Mouse (Mus musculus) neural tube, embryonic 11.5 days (tissue): ENCODE measurements around the gene Cnih2. TPM values are rescaled to one million over a fixed set of nuclear protein-coding genes. Genes with fewer than 3 reads are reported as not detected.

Source experiments
- ATAC-seq: fragments of 200-750 bp; cut with Nextera tagmentation; 2 replicates; pipeline ENCODE4 v1.8.0; 2017; ENCODE audit warnings: moderate number of reproducible peaks, mild to moderate bottlenecking, moderate TSS enrichment, moderate library complexity; ENCODE audit not compliant: insufficient read depth, low FRiP score, low TSS enrichment
- DNase-seq: peaks from one replicate; pipeline ENCODE4 v3.0.0-alpha.2; 2015; ENCODE audit warnings: low spot score
- H3K27ac ChIP-seq: fragments of 300-500 bp; sonication (generic); 2 replicates; pipeline ENCODE4 v1.5.1; 2014; ENCODE audit warnings: low read depth, mild to moderate bottlenecking, low read length
- H3K27me3 ChIP-seq: fragments of 300-500 bp; sonication (generic); 2 replicates; pipeline ENCODE4 v1.6.1; 2014; ENCODE audit warnings: mild to moderate bottlenecking, low read length, mixed read lengths; ENCODE audit not compliant: control insufficient read depth, insufficient read depth
- H3K36me3 ChIP-seq: fragments of 300-500 bp; sonication (generic); 2 replicates; pipeline ENCODE4 v1.6.1; 2014; ENCODE audit warnings: mild to moderate bottlenecking, low read length, moderate library complexity, mixed read lengths; ENCODE audit not compliant: control insufficient read depth, insufficient read depth
- H3K4me1 ChIP-seq: fragments of 300-500 bp; sonication (generic); 2 replicates; pipeline ENCODE4 v1.6.1; 2014; ENCODE audit warnings: low read length, mixed read lengths; ENCODE audit not compliant: control insufficient read depth, insufficient read depth
- H3K4me2 ChIP-seq: fragments of 300-500 bp; sonication (generic); 2 replicates; pipeline ENCODE4 v1.6.1; 2014; ENCODE audit warnings: low read depth, mild to moderate bottlenecking, moderate library complexity
- H3K4me3 ChIP-seq: fragments of 300-500 bp; sonication (generic); 2 replicates; pipeline ENCODE4 v1.5.1; 2014; ENCODE audit warnings: low read depth, low read length
- H3K9ac ChIP-seq: fragments of 300-500 bp; sonication (generic); 2 replicates; pipeline ENCODE4 v1.6.1; 2014; ENCODE audit warnings: mild to moderate bottlenecking, low read length
- H3K9me3 ChIP-seq: fragments of 300-500 bp; sonication (generic); 2 replicates; pipeline ENCODE4 v1.6.1; 2016; ENCODE audit warnings: low read length; ENCODE audit not compliant: control insufficient read depth
- WGBS: fragments of 180-500 bp; shearing (Covaris S2); extraction: QIAGEN DNeasy Blood & Tissue Kit; methylation state at CpG from one replicate; pipeline ENCODE4 v1.1.7; 2014; 5-methylcytosine and 5-hydroxymethylcytosine counted together
- polyA plus RNA-seq: library from polyadenylated mRNA; unstranded; fragments of >200 nt; fragmentation: Nextera tagmentation; extraction: Ambion mirVana; gene quantifications from 2 replicates; pipeline ENCODE4 v1.2.1, GENCODE M21; 2014

Cnih2 gene
- polyA plus RNA-seq, result 110 and 127 TPM in 2 replicates

GRCm38 (mm10) chr19:5098363-5099143 lies at the start of gene Cnih2:
TSS of gene Cnih2 (minus strand) at chr19:5098521.
- Histone ChIP-seq H3K4me2 (peak within 1 kb of the TSS; percentile 98), H3K27me3 (no peaks in the 10 kb centered on the region), H3K9me3 (no peaks in the 10 kb centered on the region), H3K9ac (peak within 1 kb of the TSS; percentile 87), H3K27ac (peak within 1 kb of the TSS; percentile 74), H3K4me3 (peak within 1 kb of the TSS; percentile 70), H3K36me3 (peaks cover 12% of the 10 kb centered on the region), H3K4me1 (peaks cover 38% of the 10 kb centered on the region)
- 3% methylated on average over 31 of the region's 48 CpGs for WGBS
- DNase-seq (peak; percentile 88), ATAC-seq (peak; percentile 64; the same call in 1 of the 2 replicates)

- no peak for ATAC-seq
- WGBS, result 5% methylated on average over 2 of the region's 2 CpGs
- H3K36me3 ChIP-seq, result 0 out of 2 replicates have a peak, but pooled peaks cover 2% of the 10 kb centered on the region
- H3K4me2 ChIP-seq, result no peak overlapping the region
- H3K27me3 ChIP-seq, result no peaks in the 10 kb centered on the region
- H3K4me1 ChIP-seq, result no peaks in the 10 kb centered on the region
- no peaks in the 10 kb centered on the region for H3K9me3 ChIP-seq
- no peak overlapping the region for H3K4me3 ChIP-seq
- no peak overlapping the region for H3K27ac ChIP-seq
- H3K9ac ChIP-seq, result no peak overlapping the region
- DNase-seq, result peak; percentile 59
Measured at GRCm38 (mm10) chr19:5139640-5140039, 41.3 kb upstream of the Cnih2 start.

- 79% methylated on average over 4 of the region's 4 CpGs for WGBS
Measured at GRCm38 (mm10) chr19:5131237-5131636, 32.9 kb upstream of the Cnih2 start.

GRCm38 (mm10) chr19:5129770-5130169 lies 31.4 kb upstream of the Cnih2 start:
- no peak overlapping the region for H3K4me3 ChIP-seq
- ATAC-seq, result no peak
- no peaks in the 10 kb centered on the region for H3K9me3 ChIP-seq
- H3K4me2 ChIP-seq, result no peak overlapping the region
- H3K27me3 ChIP-seq, result no peaks in the 10 kb centered on the region
- no peak overlapping the region for H3K9ac ChIP-seq
- no peaks in the 10 kb centered on the region for H3K4me1 ChIP-seq
- no peak for DNase-seq
- WGBS, result 28% methylated on average over 1 of the region's 1 CpGs
- 0 out of 2 replicates have a peak, but pooled peaks cover 2% of the 10 kb centered on the region for H3K36me3 ChIP-seq
- no peak overlapping the region for H3K27ac ChIP-seq

More at GRCm38 (mm10) chr19:5131237-5131636, 32.9 kb upstream of the Cnih2 start:
- H3K9me3 ChIP-seq, result no peaks in the 10 kb centered on the region
- no peak overlapping the region for H3K27ac ChIP-seq
- DNase-seq (no peak), ATAC-seq (no peak)
- no peaks in the 10 kb centered on the region for H3K4me1 ChIP-seq
- no peaks in the 10 kb centered on the region for H3K27me3 ChIP-seq
- H3K36me3 ChIP-seq, result 0 out of 2 replicates have a peak, but pooled peaks cover 2% of the 10 kb centered on the region
- H3K9ac ChIP-seq, result no peak overlapping the region
- H3K4me3 ChIP-seq, result no peak overlapping the region
- H3K4me2 ChIP-seq, result no peak overlapping the region

GRCm38 (mm10) chr19:5124055-5124614 lies 25.8 kb upstream of the Cnih2 start:
- Histone ChIP-seq H3K27ac (no peak overlapping the region), H3K9ac (no peak overlapping the region), H3K27me3 (no peaks in the 10 kb centered on the region), H3K4me2 (no peak overlapping the region), H3K36me3 (no peaks in the 10 kb centered on the region), H3K4me1 (no peaks in the 10 kb centered on the region), H3K9me3 (no peaks in the 10 kb centered on the region), H3K4me3 (no peak overlapping the region)
- DNase-seq (no peak), ATAC-seq (no peak)
- WGBS, result 70% methylated on average over 7 of the region's 7 CpGs

- WGBS, result 83% methylated on average over 3 of the region's 3 CpGs
- H3K4me1 ChIP-seq, result no peaks in the 10 kb centered on the region
- H3K4me2 ChIP-seq, result no peak overlapping the region
- ATAC-seq, result no peak
- no peak overlapping the region for H3K9ac ChIP-seq
- no peaks in the 10 kb centered on the region for H3K36me3 ChIP-seq
- H3K27ac ChIP-seq, result no peak overlapping the region
- no peak overlapping the region for H3K4me3 ChIP-seq
- H3K9me3 ChIP-seq, result no peaks in the 10 kb centered on the region
- DNase-seq, result no peak
- no peaks in the 10 kb centered on the region for H3K27me3 ChIP-seq
Measured at GRCm38 (mm10) chr19:5123241-5123640, 24.9 kb upstream of the Cnih2 start.

GRCm38 (mm10) chr19:5122492-5122891 lies 24.2 kb upstream of the Cnih2 start:
- Histone ChIP-seq H3K9ac (no peak overlapping the region), H3K4me1 (no peaks in the 10 kb centered on the region), H3K9me3 (no peaks in the 10 kb centered on the region), H3K27ac (no peak overlapping the region), H3K4me2 (no peak overlapping the region), H3K27me3 (no peaks in the 10 kb centered on the region), H3K36me3 (no peaks in the 10 kb centered on the region), H3K4me3 (no peak overlapping the region)
- DNase-seq, result no peak
- WGBS, result 81% methylated on average over 10 of the region's 10 CpGs
- ATAC-seq, result no peak

- Histone ChIP-seq H3K27ac (peak within 1 kb of the TSS; percentile 49), H3K4me2 (peak within 1 kb of the TSS; percentile 79), H3K9me3 (no peaks in the 10 kb centered on the region), H3K36me3 (peaks cover 3% of the 10 kb centered on the region; the same call in 1 of the 2 replicates), H3K27me3 (no peaks in the 10 kb centered on the region), H3K4me3 (peak within 1 kb of the TSS; percentile 90), H3K9ac (peak within 1 kb of the TSS; percentile 66), H3K4me1 (peaks cover 8% of the 10 kb centered on the region)
- DNase-seq, result no peak
- ATAC-seq, result peak; percentile 85
- under 1% methylated on average over 18 of the region's 18 CpGs for WGBS
Measured at GRCm38 (mm10) chr19:5118384-5118698, 20.0 kb upstream of the Cnih2 start, which contains the start of gene Klc2. TSS of gene Klc2 (minus strand) at chr19:5118560.
